Mouse (Mus musculus) natural killer cell, adult 2 months (primary cell): ENCODE data around the gene B3galt4.
"Not testable (repeated sequence)": the region's sequence is repeated elsewhere in the genome, so short reads cannot be mapped to it uniquely, and the experiment has no call there.

ENCODE experiments used
- DNase-seq, 2 experiments: peaks; one replicate each; pipeline ENCODE4 v3.0.0; 2022; ENCODE audit warnings: low spot score in 2 of 2

Gene B3galt4

GRCm38 (mm10) chr17:33951021-33951946 lies at the start of gene B3galt4:
TSS of gene B3galt4 (minus strand) at chr17:33951488.
- peak; percentile 63 to 67 for DNase-seq

- not testable (repeated sequence) for DNase-seq
Measured at GRCm38 (mm10) chr17:34000796-34001195, 49.5 kb upstream of the B3galt4 start.

DNA sequence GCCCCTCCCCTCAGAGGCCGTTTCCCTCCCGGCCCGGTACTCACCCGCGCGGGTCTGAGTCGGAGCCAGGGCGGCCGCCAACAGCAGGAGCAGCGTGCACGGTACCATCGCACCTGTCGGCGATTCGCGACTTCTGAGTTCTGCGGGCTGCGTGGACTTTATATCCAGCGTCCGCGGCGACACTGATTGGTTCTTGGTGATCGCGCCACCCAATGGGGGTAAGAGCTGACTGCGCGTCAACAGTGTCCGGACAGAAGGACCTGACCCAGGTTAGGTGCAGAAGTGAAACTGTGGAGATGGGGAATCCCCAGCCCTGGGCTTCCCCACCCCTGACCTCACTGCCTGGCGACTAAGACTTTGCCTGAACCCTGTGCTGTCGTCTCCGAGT lies 48.9 kb upstream of the B3galt4 start, which contains the start of gene H2-K1:
H2-K1 (minus strand) TSS at position 198 of the 388 bp plus-strand sequence.
- DNase-seq: peak; percentile 98 to 99

GRCm38 (mm10) chr17:33999341-34000149 lies 48.3 kb upstream of the B3galt4 start:
- no peak for DNase-seq

DNA sequence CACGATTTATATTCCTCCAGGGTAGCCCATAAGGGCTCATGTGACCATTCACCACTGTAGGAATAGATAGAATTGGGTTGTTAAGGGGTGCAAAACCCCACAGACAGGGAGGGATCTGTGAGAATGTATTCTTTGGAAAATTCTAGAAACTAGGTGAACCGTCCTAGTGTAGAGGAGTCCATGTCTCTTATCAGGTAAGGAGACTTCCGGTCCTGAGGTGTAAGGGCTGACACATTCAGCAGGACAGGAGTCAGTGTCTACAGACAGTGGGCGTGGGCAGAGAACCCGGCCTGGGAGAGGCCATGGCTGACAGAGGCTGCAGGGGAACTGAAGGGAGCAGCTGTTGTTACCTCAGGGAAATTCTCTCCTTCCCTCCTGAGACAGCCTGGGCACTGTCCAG lies 47.4 kb upstream of the B3galt4 start:
- peak; percentile 47 to 56 for DNase-seq

GRCm38 (mm10) chr17:33997025-33997424 lies 45.7 kb upstream of the B3galt4 start:
- not testable (repeated sequence) for DNase-seq

- DNase-seq: peak in 1 of 2 experiments; percentile 37
Measured at GRCm38 (mm10) chr17:33995651-33996050, 44.4 kb upstream of the B3galt4 start.

- DNase-seq: no peak
Measured at GRCm38 (mm10) chr17:33994959-33995358, 43.7 kb upstream of the B3galt4 start.

DNA sequence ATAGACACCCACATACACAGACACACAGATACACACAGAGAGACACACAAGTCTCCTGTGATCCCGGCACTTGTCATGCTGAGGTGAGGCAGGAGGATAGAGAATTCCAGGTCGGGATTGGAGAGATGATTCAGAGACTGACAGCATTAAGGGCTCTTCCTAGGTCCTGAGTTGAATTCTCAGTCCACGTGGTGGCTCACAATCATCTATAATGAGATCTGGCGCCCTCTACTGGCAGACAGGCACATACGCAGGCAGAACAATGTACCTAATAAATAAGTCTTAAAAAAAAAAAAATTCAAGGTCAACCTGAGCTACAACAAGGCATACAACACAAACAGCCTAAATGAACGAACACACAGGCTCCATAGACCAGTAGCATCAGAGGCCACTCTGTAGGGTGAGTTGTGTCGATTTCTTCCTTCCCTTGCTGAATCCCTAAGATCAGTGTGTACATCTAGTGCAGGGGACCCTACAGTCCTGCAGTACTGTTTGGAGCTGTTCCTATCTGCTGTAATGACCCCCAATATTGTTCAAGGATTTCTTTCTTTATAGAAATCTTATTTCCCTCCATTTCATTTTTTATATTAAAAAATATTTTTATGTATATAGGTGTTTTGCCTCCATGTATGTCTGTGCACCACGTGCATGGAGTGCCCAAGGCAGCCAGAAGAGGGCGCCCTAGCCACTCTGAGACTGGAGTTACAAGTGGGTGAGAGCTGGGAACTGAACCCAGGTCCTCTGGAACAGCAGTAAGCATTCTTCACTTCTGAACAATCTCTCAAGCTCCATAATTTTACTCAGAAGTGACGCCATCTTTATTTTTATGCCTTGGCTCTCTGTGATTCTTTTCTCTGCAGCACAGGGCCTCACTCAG lies 40.7 kb upstream of the B3galt4 start:
- peak; percentile 63 to 76 for DNase-seq

DNA sequence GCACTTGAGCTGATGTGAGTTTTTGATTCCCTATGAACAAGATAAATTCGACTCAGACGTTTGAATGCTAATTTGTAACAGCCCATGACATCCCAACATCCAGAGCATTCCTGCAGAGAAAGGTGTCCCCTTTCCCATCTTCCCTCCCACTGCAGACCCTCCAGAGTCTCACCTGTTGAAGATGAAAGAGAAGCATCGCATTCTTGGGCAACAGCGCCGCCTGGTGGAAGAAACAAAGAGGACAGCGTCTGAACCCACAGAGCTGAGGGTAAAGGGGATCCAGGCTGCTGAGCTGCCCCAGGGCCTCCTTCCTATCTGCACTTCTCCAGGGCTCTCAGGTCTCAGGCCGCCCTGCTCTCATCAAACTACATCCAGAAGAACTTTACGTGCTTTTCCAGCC lies 30.8 kb upstream of the B3galt4 start:
- DNase-seq: peak; percentile 72 to 77

DNA sequence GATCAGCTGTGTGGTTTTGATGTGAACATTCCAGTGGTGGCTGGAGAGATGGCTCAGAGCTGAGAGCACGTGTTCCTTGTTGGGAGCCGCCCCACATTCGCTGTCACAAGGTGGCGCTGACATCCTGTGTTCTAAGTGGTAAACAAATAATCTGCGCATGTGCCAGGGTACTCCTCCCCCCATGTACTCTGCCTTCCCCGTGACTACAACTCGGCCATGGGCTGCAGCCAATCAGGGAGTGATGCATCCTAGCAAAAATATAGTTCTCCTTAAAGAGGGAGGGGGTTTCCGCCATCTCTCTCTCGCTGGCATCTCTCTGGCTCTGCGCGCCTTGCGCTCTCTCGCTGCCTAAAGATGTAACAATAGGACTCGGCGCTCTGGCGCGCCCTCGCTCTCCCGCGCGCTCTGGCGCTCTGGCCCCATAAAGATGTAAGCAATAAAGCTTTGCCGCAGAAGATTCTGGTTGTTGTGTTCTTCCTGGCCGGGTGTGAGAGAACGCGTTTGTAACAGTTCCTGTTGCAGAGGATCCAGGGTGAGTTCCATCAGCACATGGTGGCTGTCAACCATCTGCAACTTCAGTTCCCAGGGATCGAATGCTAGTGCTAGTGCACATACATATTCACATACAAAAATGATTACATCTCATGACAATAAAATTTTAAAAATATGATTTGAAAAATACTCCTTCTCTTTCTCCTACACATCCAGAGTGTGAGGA lies 30.1 kb upstream of the B3galt4 start:
- DNase-seq: peak; percentile 90 to 91

- DNase-seq: no peak
Measured at GRCm38 (mm10) chr17:33980181-33981035, 29.1 kb upstream of the B3galt4 start.

- DNase-seq: peak in 1 of 2 experiments; percentile 52
Measured at GRCm38 (mm10) chr17:33979512-33980050, 28.3 kb upstream of the B3galt4 start.

DNA sequence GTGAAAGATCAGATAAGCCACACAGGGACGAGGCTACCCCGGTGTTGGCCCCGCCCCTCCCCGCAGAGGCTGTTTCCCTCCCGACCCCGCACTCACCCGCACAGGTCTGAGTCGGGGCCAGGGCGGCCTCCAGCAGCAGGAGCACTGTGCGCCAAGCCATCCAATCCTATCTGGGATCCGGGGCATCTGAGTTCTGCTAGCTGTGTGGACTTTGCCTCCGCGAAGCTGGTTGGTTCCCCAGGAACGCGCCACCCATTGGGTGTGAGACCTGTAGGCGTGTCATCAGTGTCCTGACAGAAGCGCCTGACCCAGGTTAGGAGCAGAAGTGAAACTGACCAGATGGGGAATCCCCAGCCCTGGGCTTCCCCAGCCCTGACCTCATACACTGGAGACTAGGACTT lies 27.3 kb upstream of the B3galt4 start:
- DNase-seq: peak; percentile 95

- DNase-seq: peak; percentile 58 to 66
Measured at GRCm38 (mm10) chr17:33977861-33978557, 26.7 kb upstream of the B3galt4 start.

- no peak for DNase-seq
Measured at GRCm38 (mm10) chr17:33973572-33973971, 22.3 kb upstream of the B3galt4 start.

DNA sequence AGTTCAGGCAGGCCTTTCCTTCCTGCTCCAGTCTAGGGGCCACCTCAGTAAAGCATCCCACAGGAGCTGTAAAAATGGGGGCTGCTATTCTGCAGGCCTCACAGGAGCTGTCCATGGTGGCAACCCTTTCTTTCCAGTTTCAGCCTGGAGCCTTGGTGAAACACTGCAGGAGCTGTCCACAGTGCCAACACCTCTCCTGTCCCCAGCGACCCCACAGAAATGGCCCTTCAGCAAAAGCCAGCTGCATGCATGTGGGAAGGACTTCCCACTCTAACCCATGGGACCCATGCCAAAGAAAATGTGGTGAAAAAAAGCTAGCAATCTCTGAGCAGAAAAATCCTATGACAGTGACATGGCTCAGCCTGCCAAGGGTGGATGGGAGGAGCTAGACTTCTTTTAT lies 21.4 kb upstream of the B3galt4 start:
- DNase-seq: no peak

DNA sequence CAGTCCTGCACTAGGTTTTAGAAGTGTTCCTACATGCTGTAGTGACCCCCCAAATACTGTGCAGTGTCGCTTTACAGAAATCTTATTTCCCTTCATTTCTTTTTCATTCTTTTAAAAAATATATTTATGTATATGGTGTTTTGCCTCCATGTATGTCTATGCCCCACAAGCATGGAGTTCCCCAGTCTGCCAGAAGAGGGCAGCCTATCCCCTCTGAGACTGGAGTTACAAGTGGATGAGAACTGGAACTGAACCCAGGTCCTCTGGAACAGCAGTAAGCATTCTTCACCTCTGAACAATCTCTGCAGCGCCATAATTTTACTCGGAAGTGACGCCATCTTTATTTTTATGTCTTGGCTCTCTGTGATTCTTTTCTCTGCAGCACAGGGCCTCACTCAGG lies 18.1 kb upstream of the B3galt4 start:
- DNase-seq: no peak

- DNase-seq: peak; percentile 69 to 73
Measured at GRCm38 (mm10) chr17:33968927-33969326, 17.6 kb upstream of the B3galt4 start.
